Mouse (Mus musculus) ES-Bruce4 (cell line): ENCODE measurements around the gene Ak1. TPM values are rescaled to one million over a fixed set of nuclear protein-coding genes. Genes with fewer than 3 reads are reported as not detected.
A peak's percentile ranks its signal among the peaks of the same experiment; 100 is the strongest.

Source experiments
- H3K27ac ChIP-seq: 2 replicates; pipeline ENCODE4 v1.5.1; 2012; ENCODE audit warnings: low read length, inconsistent platforms; ENCODE audit not compliant: insufficient read depth
- H3K27me3 ChIP-seq: 2 replicates; pipeline ENCODE4 v1.6.1; 2012; ENCODE audit warnings: mild to moderate bottlenecking, low read length, inconsistent platforms; ENCODE audit not compliant: control insufficient read depth, poor library complexity, insufficient read depth, severe bottlenecking
- H3K36me3 ChIP-seq: 2 replicates; pipeline ENCODE4 v1.6.1; 2012; ENCODE audit warnings: inconsistent platforms, mild to moderate bottlenecking, low read length, moderate library complexity; ENCODE audit not compliant: control insufficient read depth, poor library complexity, insufficient read depth, severe bottlenecking
- H3K4me1 ChIP-seq: one replicate; pipeline ENCODE4 v1.8.1; 2011; ENCODE audit warnings: low read length; ENCODE audit not compliant: control insufficient read depth, insufficient read depth
- H3K4me3 ChIP-seq: 2 replicates; pipeline ENCODE4 v1.5.1; 2011; ENCODE audit warnings: low read depth, mild to moderate bottlenecking, low read length
- H3K9ac ChIP-seq: 2 replicates; pipeline ENCODE4 v1.6.1; 2012; ENCODE audit warnings: low read depth, mild to moderate bottlenecking, inconsistent platforms; ENCODE audit not compliant: poor library complexity, severe bottlenecking
- H3K9me3 ChIP-seq: replicated peaks from 2 replicates; pipeline ENCODE4 v1.6.1; 2012; ENCODE audit warnings: mild to moderate bottlenecking, low read length, inconsistent platforms; ENCODE audit not compliant: control insufficient read depth, poor library complexity, insufficient read depth, severe bottlenecking
- CTCF ChIP-seq: IDR thresholded peaks from one replicate; pipeline ENCODE4 v1.8.1; 2011; ENCODE audit warnings: low read depth, low read length
- EP300 ChIP-seq: IDR thresholded peaks from 2 replicates; pipeline ENCODE4 v1.6.1; 2011; ENCODE audit warnings: low read depth, low read length; ENCODE audit not compliant: insufficient read depth
- POLR2A ChIP-seq: IDR thresholded peaks from one replicate; pipeline ENCODE4 v1.8.1; 2011; ENCODE audit warnings: low read length; ENCODE audit not compliant: insufficient read depth
- polyA plus RNA-seq: library from polyadenylated mRNA; stranded (reverse); fragments of >200 nt; gene quantifications from 2 replicates; pipeline ENCODE4 v1.2.4, GENCODE M21; 2011; ENCODE audit warnings: low read depth; ENCODE audit not compliant: missing spikeins, insufficient read depth, insufficient read length

The Ak1 gene
- polyA plus RNA-seq, 1 experiment = 71.8 TPM

DNA sequence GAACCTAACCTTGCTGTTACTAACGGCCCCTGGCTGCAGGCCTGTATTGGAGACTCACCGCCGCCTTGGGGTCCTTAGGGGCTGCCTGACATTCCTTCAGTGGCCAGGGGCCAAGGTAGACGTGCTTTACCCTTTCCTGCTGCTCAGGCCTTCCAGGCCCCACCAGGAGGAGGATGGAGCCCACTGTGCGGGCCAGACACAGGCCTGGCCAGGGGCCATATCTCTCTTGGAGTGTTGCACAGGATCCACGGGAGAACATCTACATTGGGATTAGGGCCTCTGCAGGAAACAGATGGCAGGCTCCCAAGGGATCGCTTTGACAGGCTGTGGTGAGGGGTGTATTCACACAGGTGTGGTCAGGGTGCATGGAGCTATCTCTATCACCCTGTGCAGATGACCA lies 21.3 kb downstream of the Ak1 start:
- H3K36me3 ChIP-seq = no peaks in the 10 kb centered on the region
- no peak overlapping the region for H3K27ac ChIP-seq
- H3K9ac ChIP-seq = no peak overlapping the region
- peaks cover 8% of the 10 kb centered on the region for H3K4me1 ChIP-seq
- H3K9me3 ChIP-seq = no peaks in the 10 kb centered on the region
- TF ChIP-seq EP300 = no peak
- TF ChIP-seq POLR2A = no peak
- no peak for TF ChIP-seq CTCF
- H3K4me3 ChIP-seq = no peak overlapping the region
- no peaks in the 10 kb centered on the region for H3K27me3 ChIP-seq

DNA sequence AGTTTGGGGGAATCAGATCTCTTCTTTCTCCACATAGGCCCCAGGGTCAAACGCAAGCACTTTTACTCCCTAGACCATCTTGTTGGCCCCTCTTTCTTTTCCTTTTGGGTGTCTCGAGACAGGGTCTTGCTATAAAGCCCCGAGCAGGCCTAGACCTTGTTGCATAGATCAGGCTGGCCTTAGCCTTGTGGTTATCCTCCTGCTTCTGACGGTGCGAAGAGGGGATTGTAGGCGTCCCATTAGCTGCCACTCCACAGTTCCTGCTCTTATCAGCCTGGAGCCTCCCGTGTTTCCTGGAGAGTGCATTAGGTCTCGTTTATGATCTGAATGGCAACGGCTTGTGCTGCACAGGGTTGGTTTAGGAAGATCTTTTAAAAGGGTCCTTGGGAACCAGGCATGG lies 22.5 kb downstream of the Ak1 start:
- no peak overlapping the region for H3K27ac ChIP-seq
- H3K4me1 ChIP-seq = peaks cover 8% of the 10 kb centered on the region
- H3K27me3 ChIP-seq = no peaks in the 10 kb centered on the region
- no peaks in the 10 kb centered on the region for H3K9me3 ChIP-seq
- no peak for TF ChIP-seq CTCF
- no peak for TF ChIP-seq EP300
- no peak for TF ChIP-seq POLR2A
- no peak overlapping the region for H3K4me3 ChIP-seq
- no peak overlapping the region for H3K9ac ChIP-seq
- no peaks in the 10 kb centered on the region for H3K36me3 ChIP-seq

DNA sequence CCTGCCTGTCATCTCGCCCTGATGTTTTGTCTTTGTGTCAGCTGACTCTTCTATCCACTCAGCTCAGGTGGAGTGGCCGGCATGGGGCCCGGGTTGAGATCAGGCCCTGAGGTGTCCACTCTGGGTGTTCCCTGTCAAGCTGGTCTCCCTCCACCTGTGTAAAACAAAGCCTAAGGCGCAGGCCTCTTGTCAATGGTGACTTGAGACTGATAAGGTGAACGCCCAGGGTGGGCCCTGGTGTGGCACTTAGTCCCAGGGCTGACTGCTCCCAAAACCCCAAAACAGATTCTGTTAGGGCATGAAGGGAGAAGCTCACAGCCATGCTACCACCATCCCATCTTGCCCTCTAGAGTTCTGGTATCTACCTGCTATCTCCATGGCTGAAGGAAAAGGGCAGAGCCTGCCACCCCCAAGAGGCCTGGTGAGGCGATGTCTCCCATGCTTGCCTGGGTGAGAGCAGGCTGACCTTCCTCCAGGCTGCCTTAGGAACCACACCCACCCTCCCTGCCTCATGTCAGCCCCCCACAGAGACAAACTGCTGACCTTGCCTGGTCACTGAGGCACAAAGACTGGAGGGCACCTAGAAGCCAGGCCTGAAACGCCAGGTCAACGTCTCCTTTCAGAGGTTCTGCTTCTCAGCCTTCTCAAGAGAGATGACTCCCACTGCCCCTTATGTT lies 23.4 kb downstream of the Ak1 start:
- H3K9me3 ChIP-seq = no peaks in the 10 kb centered on the region
- no peak overlapping the region for H3K27ac ChIP-seq
- TF ChIP-seq CTCF (no peak), EP300 (no peak), POLR2A (no peak)
- H3K9ac ChIP-seq = no peak overlapping the region
- H3K27me3 ChIP-seq = no peaks in the 10 kb centered on the region
- H3K36me3 ChIP-seq = no peaks in the 10 kb centered on the region
- peaks cover 8% of the 10 kb centered on the region for H3K4me1 ChIP-seq
- H3K4me3 ChIP-seq = no peak overlapping the region

DNA sequence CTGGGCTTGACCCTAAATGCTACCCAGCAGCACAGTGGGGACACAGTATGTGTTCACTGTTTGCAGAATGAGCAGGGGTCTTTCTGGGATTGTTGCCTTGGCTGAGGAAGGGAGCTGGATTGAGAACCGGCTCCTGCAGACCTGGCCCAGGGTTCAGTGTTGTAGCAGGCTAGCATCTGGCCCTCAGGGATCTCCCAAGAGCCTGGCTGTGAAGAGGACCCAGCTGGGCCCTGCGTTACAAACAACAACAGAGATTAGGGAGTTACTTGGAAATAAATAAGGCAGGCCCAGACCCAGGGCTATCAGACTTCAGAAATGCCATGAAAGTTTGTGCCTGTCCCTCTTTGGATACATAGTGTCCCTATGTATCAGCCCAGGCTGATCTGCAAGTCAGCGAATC lies 24.1 kb downstream of the Ak1 start:
- TF ChIP-seq POLR2A (no peak), CTCF (no peak)
- no peaks in the 10 kb centered on the region for H3K36me3 ChIP-seq
- H3K27ac ChIP-seq = no peak overlapping the region
- H3K4me1 ChIP-seq = peaks cover 8% of the 10 kb centered on the region
- no peaks in the 10 kb centered on the region for H3K9me3 ChIP-seq
- H3K27me3 ChIP-seq = no peaks in the 10 kb centered on the region
- no peak overlapping the region for H3K4me3 ChIP-seq
- H3K9ac ChIP-seq = no peak overlapping the region

DNA sequence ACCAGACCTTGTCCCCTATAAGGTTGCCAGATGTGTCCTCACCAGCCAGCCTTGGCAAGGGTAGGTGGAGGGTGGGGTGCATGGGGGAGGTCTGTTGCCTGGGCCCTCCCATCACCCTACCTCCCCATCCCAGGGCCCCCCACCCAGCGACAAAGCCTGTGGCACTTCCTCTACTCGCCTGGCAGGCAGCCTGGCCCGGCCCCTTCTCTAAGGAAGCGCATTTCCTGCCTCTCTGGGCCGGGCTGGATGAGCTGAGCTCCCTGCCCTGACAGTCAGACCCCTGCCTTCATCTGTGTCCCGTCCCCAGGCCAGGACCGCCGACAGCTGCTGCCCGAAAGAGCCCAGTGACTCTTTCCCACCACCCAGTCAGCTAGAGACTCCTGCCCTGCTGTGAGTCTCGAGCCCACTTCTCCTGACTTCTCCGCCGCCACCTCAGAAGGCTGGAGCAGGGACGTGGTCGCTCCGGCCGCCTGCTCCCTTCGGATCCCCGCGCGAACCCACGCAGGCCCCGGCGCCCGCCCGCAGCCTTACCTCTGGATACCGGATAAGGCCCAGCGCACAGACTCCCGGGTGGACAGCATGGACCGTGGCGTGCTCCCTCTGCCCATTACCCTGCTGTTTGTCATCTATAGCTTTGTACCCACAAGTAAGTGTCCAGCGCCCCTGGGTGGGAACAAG lies 25.0 kb downstream of the Ak1 start, which contains the start of gene Eng:
Gene Eng (plus strand): TSS at position 217 of the 678 bp plus-strand sequence.
- Histone ChIP-seq H3K4me1 (peaks cover 8% of the 10 kb centered on the region), H3K27ac (peak within 1 kb of the TSS; percentile 36), H3K9ac (peak within 1 kb of the TSS; percentile 88), H3K27me3 (no peaks in the 10 kb centered on the region), H3K4me3 (peak within 1 kb of the TSS; percentile 81), H3K36me3 (no peaks in the 10 kb centered on the region), H3K9me3 (no peaks in the 10 kb centered on the region)
- no peak for TF ChIP-seq POLR2A
- TF ChIP-seq EP300 = no peak
- no peak for TF ChIP-seq CTCF

DNA sequence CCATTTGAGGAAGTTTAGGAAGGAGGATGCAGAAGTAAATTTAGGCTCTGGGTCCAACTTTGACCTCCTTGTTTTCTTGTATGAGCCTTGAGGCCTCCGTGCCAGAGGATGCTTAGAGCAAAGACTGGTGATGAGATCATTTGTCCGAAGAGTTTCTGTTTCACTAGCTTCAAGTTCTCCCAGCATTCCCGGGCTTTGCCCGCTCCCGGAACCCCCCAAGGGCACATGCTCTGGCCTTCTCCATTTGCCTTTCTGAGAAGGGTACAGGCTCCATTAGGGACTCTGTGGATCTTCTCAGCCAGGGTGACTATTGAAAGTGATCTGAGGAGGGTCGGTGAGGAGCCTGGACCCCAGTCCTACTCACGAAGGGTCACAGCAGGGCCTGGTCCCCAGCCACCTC lies 25.8 kb downstream of the Ak1 start:
- TF ChIP-seq EP300 (no peak), CTCF (no peak), POLR2A (no peak)
- H3K36me3 ChIP-seq = no peaks in the 10 kb centered on the region
- H3K9me3 ChIP-seq = no peaks in the 10 kb centered on the region
- peak overlapping the region; percentile 88 for H3K9ac ChIP-seq
- H3K27ac ChIP-seq = peak overlapping the region; percentile 36
- H3K4me3 ChIP-seq = peak overlapping the region; percentile 81
- no peaks in the 10 kb centered on the region for H3K27me3 ChIP-seq
- peaks cover 8% of the 10 kb centered on the region for H3K4me1 ChIP-seq
